Mouse (Mus musculus): ENCODE results near the gene Gm28230. TPM values are rescaled to one million over a fixed set of nuclear protein-coding genes. Genes with fewer than 3 reads are reported as not detected.
A peak's percentile ranks its signal among the peaks of the same experiment; 100 is the strongest.

Gm28230 gene
- polyA plus RNA-seq, 1 experiment from 2014 or later = not detected

DNA sequence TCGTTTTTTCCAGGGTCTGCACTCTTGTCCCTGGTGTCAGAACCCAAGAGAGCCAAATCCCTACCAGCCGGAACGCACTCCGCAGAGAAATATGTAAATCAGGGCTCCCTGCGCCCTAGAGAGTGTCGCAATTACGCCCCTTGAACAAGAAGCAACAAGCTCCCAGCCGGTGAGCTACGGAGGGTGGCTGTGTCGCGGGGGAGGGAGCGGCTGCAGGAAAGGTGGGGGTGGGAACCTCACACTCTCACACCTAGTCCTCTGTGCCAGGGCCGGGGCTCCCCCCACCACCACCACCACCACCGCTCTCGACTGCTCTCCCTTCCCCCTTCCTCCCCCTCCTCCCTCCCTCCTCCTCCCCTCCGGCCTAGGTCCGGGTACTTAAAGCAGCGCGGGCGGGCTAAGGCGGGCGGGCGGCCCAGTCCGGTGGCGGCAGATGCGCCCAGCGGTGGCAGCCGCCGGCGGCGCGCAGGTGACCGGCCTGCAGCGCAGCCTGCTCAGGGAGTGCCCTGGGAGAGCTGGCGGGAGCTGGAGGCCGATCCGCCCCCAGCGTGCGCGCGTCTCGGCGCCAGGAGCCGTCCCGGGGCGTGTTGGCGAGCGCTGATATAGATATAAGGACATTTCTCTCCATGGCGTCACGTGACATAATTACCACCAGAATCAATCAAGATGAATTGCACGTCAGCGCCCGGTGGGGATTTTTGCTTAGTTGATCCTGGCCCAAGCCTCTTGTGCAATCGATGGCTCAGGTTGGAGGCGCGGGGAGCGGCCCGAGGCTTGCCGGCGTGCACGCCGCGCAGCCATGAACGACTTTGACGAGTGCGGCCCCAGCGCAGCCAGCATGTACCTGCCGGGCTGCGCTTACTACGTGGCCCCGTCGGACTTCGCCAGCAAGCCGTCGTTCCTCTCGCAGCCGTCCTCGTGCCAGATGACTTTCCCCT is 44.7 kb upstream of the Gm28230 start:
- WGBS (ENCODE audit: insufficient replicate concordance) = 2% methylated on average over 77 of the region's 78 CpGs
- no peak for DNase-seq
- Histone ChIP-seq H3K27me3 (ENCODE audit: insufficient read depth, low read length) (peaks cover 97% of the 10 kb centered on the region), H3K27ac (ENCODE audit: low read depth) (no peak overlapping the region), H3K4me3 (ENCODE audit: low read depth, low read length) (no peak overlapping the region; the same call in 1 of the 2 replicates), H3K9ac (replicated peaks) (no peak overlapping the region), H3K36me3 (replicated peaks; ENCODE audit: insufficient read depth, low read length) (no peaks in the 10 kb centered on the region), H3K4me1 (ENCODE audit: insufficient read depth) (peaks cover 3% of the 10 kb centered on the region; the same call in 1 of the 2 replicates), H3K4me2 (ENCODE audit: low read depth, low read length) (0 out of 2 replicates have a peak overlapping the region, but pooled peaks have one; percentile 23), H3K9me3 (ENCODE audit: low read length) (no peaks in the 10 kb centered on the region)
- TF ChIP-seq EP300 (IDR thresholded peaks at IDR 0.05; ENCODE audit: low read depth) (no peak), CTCF (IDR thresholded peaks at IDR 0.05; ENCODE audit: low read depth) (no peak)
- ATAC-seq = no peak

- no peaks in the 10 kb centered on the region for H3K36me3 ChIP-seq (replicated peaks; ENCODE audit: insufficient read depth, low read length)
- TF ChIP-seq EP300 (IDR thresholded peaks at IDR 0.05; ENCODE audit: low read depth) (no peak), CTCF (IDR thresholded peaks at IDR 0.05; ENCODE audit: low read depth) (no peak)
- H3K27ac ChIP-seq (ENCODE audit: low read depth) = no peak overlapping the region
- ATAC-seq (no peak), DNase-seq (no peak)
- peak overlapping the region; percentile 10; the same call in 1 of the 2 replicates for H3K4me3 ChIP-seq (ENCODE audit: low read depth, low read length)
- H3K4me2 ChIP-seq (ENCODE audit: low read depth, low read length) = no peak overlapping the region
- peaks cover 97% of the 10 kb centered on the region for H3K27me3 ChIP-seq (ENCODE audit: insufficient read depth, low read length)
- no peak overlapping the region for H3K9ac ChIP-seq (replicated peaks)
- H3K4me1 ChIP-seq (ENCODE audit: insufficient read depth) = peaks cover 3% of the 10 kb centered on the region; the same call in 1 of the 2 replicates
- WGBS (ENCODE audit: insufficient replicate concordance) = 2% methylated on average over 27 of the region's 51 CpGs
- no peaks in the 10 kb centered on the region for H3K9me3 ChIP-seq (ENCODE audit: low read length)
These were observed 43.7 kb upstream of the Gm28230 start for GRCm38 (mm10) chr2:74682796-74683195.

DNA sequence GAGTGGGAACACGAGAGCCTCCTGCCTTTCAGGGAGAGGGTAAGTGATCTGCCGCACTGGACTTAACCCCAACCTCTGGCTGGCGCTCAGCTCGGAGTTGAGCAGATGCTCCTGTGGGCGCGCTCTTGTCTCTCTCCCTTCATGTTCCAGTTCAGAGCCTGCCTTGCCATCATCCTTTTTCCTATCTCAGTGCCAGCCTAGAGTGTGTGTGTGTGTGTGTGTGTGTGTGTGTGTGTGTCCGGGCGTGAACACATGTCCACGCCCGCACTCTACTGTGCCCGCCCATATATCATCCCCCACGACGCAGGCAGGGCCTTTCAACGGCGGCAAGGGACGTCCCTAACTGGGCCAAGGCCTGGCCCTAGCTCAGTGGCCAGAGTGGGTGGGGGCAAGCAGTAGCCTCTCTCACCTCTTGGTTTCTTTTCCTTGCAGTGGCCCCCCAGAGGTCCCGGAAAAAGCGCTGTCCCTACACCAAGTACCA is 43.0 kb upstream of the Gm28230 start:
- TF ChIP-seq EP300 (IDR thresholded peaks at IDR 0.05; ENCODE audit: low read depth) (no peak), CTCF (IDR thresholded peaks at IDR 0.05; ENCODE audit: low read depth) (no peak)
- WGBS (ENCODE audit: insufficient replicate concordance) = 2% methylated on average over 18 of the region's 18 CpGs

GRCm38 (mm10) chr2:74684106-74684505 is 42.4 kb upstream of the Gm28230 start:
- 2% methylated on average over 12 of the region's 12 CpGs for WGBS (ENCODE audit: insufficient replicate concordance)
- no peaks in the 10 kb centered on the region for H3K36me3 ChIP-seq (replicated peaks; ENCODE audit: insufficient read depth, low read length)
- no peak overlapping the region for H3K4me3 ChIP-seq (ENCODE audit: low read depth, low read length)
- peaks cover 3% of the 10 kb centered on the region; the same call in 1 of the 2 replicates for H3K4me1 ChIP-seq (ENCODE audit: insufficient read depth)
- H3K4me2 ChIP-seq (ENCODE audit: low read depth, low read length) = no peak overlapping the region
- TF ChIP-seq CTCF (IDR thresholded peaks at IDR 0.05; ENCODE audit: low read depth) = no peak
- no peak for TF ChIP-seq EP300 (IDR thresholded peaks at IDR 0.05; ENCODE audit: low read depth)
- no peak for ATAC-seq
- DNase-seq = no peak
- no peak overlapping the region for H3K27ac ChIP-seq (ENCODE audit: low read depth)
- no peak overlapping the region for H3K9ac ChIP-seq (replicated peaks)
- peaks cover 97% of the 10 kb centered on the region for H3K27me3 ChIP-seq (ENCODE audit: insufficient read depth, low read length)
- H3K9me3 ChIP-seq (ENCODE audit: low read length) = no peaks in the 10 kb centered on the region

More for the DNA sequence above, 43.0 kb upstream of the Gm28230 start:
- peaks cover 3% of the 10 kb centered on the region; the same call in 1 of the 2 replicates for H3K4me1 ChIP-seq (ENCODE audit: insufficient read depth)
- H3K27me3 ChIP-seq (ENCODE audit: insufficient read depth, low read length) = peaks cover 97% of the 10 kb centered on the region
- no peak overlapping the region for H3K4me2 ChIP-seq (ENCODE audit: low read depth, low read length)
- no peak overlapping the region for H3K4me3 ChIP-seq (ENCODE audit: low read depth, low read length)
- DNase-seq = no peak
- no peak overlapping the region for H3K9ac ChIP-seq (replicated peaks)
- no peak for ATAC-seq
- H3K36me3 ChIP-seq (replicated peaks; ENCODE audit: insufficient read depth, low read length) = no peaks in the 10 kb centered on the region
- H3K9me3 ChIP-seq (ENCODE audit: low read length) = no peaks in the 10 kb centered on the region
- no peak overlapping the region for H3K27ac ChIP-seq (ENCODE audit: low read depth)

DNA sequence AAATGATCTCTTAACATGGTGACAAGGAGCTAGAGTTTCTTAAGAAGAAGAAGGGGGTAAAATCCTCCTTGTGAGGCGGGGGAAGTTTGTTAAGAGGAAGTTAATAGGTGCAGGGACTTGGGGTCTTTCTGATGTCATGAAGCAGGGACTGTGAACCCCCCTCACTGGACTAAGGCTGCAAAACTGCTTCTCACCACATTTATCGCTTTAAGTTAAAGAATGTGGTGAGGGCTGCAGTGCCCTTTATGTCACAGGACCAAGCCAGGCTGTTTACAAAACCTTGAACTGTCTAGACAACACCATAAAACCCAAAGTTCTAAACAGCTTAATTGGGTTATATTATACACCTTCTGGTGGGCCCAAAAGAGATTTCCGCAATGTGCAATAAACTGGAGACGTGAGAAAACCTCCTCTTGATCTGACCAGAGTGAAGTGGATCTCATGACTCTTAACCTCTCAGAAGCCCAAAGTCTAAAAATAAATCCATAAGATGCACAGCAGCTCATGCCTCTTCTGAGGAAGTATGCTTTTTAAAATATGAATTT is 41.4 kb upstream of the Gm28230 start:
- no peak overlapping the region for H3K27ac ChIP-seq (ENCODE audit: low read depth)
- no peaks in the 10 kb centered on the region for H3K9me3 ChIP-seq (ENCODE audit: low read length)
- TF ChIP-seq EP300 (IDR thresholded peaks at IDR 0.05; ENCODE audit: low read depth) = no peak
- TF ChIP-seq CTCF (IDR thresholded peaks at IDR 0.05; ENCODE audit: low read depth) = no peak
- no peak overlapping the region for H3K4me3 ChIP-seq (ENCODE audit: low read depth, low read length)
- DNase-seq (no peak), ATAC-seq (no peak)
- WGBS (ENCODE audit: insufficient replicate concordance) = 19% methylated on average over 4 of the region's 4 CpGs
- no peak overlapping the region for H3K9ac ChIP-seq (replicated peaks)
- no peaks in the 10 kb centered on the region for H3K36me3 ChIP-seq (replicated peaks; ENCODE audit: insufficient read depth, low read length)
- H3K4me1 ChIP-seq (ENCODE audit: insufficient read depth) = peaks cover 3% of the 10 kb centered on the region; the same call in 1 of the 2 replicates
- H3K27me3 ChIP-seq (ENCODE audit: insufficient read depth, low read length) = peaks cover 97% of the 10 kb centered on the region
- H3K4me2 ChIP-seq (ENCODE audit: low read depth, low read length) = no peak overlapping the region
